Mouse (Mus musculus): ENCODE results near the gene Kars. TPM values are rescaled to one million over a fixed set of nuclear protein-coding genes. Genes with fewer than 3 reads are reported as not detected.

Kars gene
- polyA plus RNA-seq (2017; shearing (Covaris generic)) = 125 TPM

GRCm38 (mm10) chr8:112010997-112011815 is at the start of gene Kars, which contains the start of gene Terf2ip:
Gene Kars, minus strand, starts transcription at chr8:112011323.
Gene Terf2ip, plus strand, starts transcription at chr8:112011398.

DNA sequence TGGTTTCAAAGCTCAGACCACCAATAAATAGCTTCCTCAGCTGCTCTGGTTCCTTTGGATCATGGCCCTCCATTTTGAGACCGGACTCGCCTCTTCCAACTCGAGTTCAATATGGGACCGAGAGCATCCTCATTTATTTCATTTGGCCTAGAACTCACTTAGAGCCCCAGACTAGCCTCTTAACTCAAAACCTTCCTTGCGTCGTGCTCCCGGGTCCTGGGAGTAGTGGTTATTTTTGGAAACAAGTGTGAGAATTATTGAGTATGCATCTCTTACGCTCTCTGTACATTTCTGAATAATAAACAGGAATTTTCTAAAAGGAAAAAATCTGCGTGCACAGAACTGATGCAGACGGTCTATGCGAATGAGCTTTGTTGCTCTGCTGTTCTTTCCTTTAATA is 3.8 kb upstream of the Kars start, which contains the start of gene Gm6793:
Gm6793 (minus strand) TSS at position 101 of the 400 bp plus-strand sequence.

GRCm38 (mm10) chr8:111992013-111992702 is 19.0 kb downstream of the Kars start, which contains the start of gene Adat1:
Gene Adat1, minus strand, starts transcription at chr8:111992302.

Other genes starting within 250 kb of the Kars start
- gene Cfdp1, start 157.0 kb downstream of the Kars start, polyA plus RNA-seq (2017; shearing (Covaris generic)) = 98.7 TPM
- 1.2 TPM for gene Tmem170, start 134.6 kb downstream of the Kars start, polyA plus RNA-seq (2017; shearing (Covaris generic))
- gene Chst5, start 100.9 kb downstream of the Kars start, polyA plus RNA-seq (2017; shearing (Covaris generic)) = not detected
- 2.3 TPM for gene Tmem231, start 77.4 kb downstream of the Kars start, polyA plus RNA-seq (2017; shearing (Covaris generic))
- 334 TPM for gene Gabarapl2, start 70.6 kb downstream of the Kars start, polyA plus RNA-seq (2017; shearing (Covaris generic))
- 8.9 TPM for gene Adat1, start 19.0 kb downstream of the Kars start, polyA plus RNA-seq (2017; shearing (Covaris generic))
- 18.4 TPM for gene Terf2ip, start 75 bp upstream of the Kars start, polyA plus RNA-seq (2017; shearing (Covaris generic))
- not detected for gene Gm6793, start 3.7 kb upstream of the Kars start, polyA plus RNA-seq (2017; shearing (Covaris generic))

Data from CD4-positive, CD25-positive, alpha-beta regulatory T cell, adult 9 weeks (primary cell).